Mouse (Mus musculus): Measurements from ENCODE around the gene Olfr791.

The Olfr791 gene

DNA sequence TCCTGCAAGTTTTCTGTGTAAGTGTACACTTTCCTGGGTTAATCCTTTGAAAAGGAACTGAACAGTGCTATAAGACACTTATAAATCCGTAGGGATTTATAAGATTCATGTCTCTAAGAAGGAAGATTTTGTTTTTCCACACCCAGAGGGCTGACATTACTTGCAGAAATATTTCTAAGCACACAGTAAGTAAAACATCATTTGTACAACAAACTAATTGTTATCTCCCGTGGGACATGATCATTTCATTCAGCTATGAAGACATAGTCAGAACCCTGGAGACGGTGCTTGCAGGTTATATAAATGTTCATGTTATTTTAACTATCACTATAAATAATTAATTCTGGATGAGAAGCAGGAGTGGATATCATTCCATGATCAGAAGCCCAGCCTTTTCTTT is at the start of gene Olfr791:
TSS of gene Olfr791 (plus strand) at position 301 of the 400 bp plus-strand sequence.
- DNase-seq (ENCODE audit: low read depth, low spot score): no peak

DNA sequence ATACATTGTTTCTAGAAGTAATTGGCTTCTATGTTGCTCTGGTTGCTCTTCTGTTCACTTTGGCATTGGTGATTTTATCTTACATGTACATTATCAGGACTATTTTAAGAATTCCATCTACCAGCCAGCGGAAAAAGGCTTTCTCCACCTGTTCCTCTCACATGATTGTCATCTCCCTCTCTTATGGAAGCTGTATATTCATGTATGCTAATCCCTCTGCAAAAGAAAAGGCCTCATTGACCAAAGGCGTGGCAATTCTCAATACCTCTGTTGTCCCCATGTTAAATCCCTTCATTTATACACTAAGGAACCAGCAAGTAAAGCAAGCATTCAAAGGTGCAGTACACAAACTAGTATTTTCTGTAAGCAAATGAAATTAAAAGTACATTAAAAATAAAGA is 48.3 kb upstream of the Olfr791 start:
- DNase-seq (ENCODE audit: low read depth, low spot score): no peak

GRCm38 (mm10) chr10:129473723-129474122 is 47.9 kb upstream of the Olfr791 start:
- DNase-seq (ENCODE audit: low read depth, low spot score): no peak

- no peak for DNase-seq (ENCODE audit: low read depth, low spot score)
These were observed 37.1 kb upstream of the Olfr791 start, which contains the start of gene Olfr789 for GRCm38 (mm10) chr10:129484452-129484851. Gene Olfr789 (plus strand): TSS chr10:129484752.

- no peak for DNase-seq (ENCODE audit: low read depth, low spot score)
These were observed 31.5 kb upstream of the Olfr791 start for GRCm38 (mm10) chr10:129490101-129490500.

DNA sequence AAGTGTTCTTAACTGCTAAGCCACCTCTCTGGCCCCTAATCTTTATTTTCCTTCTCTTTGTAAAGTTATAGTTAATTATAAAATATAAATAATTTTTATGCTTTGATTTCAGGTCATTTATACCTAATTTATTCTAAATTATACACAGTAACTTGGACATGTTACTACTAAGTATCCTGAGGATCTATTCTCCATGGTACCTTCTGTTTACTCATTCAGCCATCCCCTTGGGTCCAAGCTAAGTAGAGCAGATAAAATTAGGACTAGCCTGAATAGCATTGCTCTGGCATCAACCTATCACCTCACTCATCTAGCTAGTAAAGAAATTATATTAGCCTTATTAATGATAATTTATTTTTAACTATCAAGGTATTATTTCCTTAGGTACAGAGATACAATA is 23.4 kb upstream of the Olfr791 start, which contains the start of gene Olfr790:
TSS of gene Olfr790 (plus strand) at position 301 of the 400 bp plus-strand sequence.
- no peak for DNase-seq (ENCODE audit: low read depth, low spot score)

GRCm38 (mm10) chr10:129538862-129539261 is 17.3 kb downstream of the Olfr791 start, which contains the start of gene Olfr792:
Gene Olfr792 (plus strand): TSS chr10:129539162.
- DNase-seq (ENCODE audit: low read depth, low spot score): no peak

- no peak for DNase-seq (ENCODE audit: low read depth, low spot score)
These were observed 27.8 kb downstream of the Olfr791 start for GRCm38 (mm10) chr10:129549354-129549753.

- DNase-seq (ENCODE audit: low read depth, low spot score): no peak
These were observed 45.8 kb downstream of the Olfr791 start, which contains the start of gene Olfr794 for GRCm38 (mm10) chr10:129567355-129567754. Gene Olfr794 (plus strand): TSS chr10:129567655.

DNA sequence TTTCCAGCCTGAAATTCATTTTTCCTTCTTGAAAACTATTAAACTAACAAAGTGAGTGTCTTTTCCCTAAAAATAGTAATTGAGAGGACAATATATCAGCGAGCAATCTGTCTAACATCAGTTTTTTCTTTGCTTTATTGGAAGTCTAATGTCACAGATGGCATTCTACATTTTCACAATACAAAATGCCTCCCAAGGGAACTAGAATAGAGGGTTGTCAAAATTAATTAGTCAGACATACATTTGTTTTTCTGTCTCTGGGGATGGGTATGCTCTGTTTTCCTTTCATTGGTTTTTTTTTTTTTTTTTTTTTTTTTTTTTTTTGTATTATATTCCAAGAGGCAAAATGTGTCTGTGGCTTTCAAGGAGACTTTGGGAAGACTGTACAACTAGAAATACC is 55.5 kb downstream of the Olfr791 start:
- DNase-seq (ENCODE audit: low read depth, low spot score): no peak

Measured in embryo, embryonic 11.5 days (tissue).